Mouse (Mus musculus): ENCODE results near the gene Map2k3.
A peak's percentile ranks its signal among the peaks of the same experiment; 100 is the strongest.

The Map2k3 gene

DNA sequence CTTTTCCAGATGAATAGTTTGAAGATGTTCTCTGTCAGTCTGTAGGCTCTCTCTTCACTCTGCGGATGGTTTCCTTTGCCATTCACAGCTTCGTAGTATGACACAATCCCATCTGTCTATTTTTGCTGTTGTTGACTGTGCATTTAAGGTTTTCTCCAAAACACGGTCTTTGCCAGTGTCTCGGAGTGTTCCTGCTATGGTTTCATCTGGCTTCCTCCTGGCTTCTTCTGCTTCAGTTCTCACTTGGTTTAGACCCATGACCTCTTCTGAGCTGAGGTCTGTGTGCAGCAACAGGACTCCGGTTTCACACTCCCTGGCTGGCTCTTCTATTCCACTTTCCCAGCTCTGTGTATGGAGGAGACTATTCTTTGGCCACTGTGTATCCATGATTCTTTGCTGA, 30.9 kb downstream of the Map2k3 start:
- DNase-seq, result no peak

DNA sequence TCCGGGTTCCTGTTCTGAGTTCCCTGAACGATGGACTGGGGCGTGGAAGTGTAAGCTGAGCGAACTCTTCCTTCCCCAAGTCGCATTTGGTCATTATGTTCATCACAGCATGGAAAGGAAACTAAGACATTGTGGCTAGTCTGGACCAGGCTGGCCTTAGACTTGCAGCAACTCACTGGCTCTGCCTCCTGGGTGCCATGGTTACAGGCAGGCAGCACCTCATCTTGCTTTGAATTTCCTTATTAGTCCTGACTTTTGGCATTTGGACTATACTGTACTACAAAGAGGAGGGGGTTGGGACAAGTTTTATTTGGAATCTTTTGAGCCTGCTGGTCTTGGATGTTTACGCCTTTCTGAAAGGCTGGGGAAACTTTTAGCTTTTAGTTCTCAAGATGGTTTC, 35.1 kb downstream of the Map2k3 start:
- DNase-seq, result peak; percentile 19

DNA sequence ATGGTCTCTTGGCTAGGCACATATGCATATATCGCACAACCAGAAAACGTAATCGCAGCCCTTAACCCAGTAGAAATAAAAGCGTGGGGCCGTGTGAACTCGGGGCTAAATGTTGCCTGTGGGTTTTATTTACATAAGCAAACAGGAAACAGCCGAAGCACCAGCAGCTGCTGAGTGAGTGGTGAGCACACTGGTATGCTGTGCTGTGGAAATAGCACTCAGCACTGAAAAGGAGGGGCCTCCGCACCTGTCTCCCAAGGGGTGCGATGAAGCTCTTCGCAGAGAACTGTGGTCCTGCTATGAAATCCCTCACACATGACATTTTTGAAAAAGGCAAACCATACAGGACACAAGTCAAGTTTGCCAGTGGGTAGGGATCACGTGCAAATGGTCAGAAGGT, 43.3 kb downstream of the Map2k3 start:
- DNase-seq, result no peak

DNA sequence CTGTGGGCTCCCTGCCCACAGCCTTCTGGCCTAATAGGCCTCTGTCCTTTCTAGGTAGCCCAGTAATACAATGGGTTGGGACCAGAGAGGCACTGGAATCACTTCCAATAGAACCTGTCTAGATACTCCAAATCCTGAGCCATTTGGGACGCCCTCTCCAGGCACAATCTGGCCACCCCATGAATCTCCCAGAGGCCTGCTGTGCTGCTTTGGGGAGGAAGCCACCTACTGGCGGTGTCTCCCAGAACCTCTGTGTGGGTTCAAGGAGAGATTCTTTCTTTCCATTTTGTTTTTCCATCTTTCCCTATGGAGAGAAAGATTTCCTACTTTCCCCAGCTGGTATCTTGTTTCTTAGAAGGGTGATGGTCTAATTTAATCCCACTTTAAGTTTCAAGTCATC, 44.4 kb downstream of the Map2k3 start:
- DNase-seq, result no peak

DNA sequence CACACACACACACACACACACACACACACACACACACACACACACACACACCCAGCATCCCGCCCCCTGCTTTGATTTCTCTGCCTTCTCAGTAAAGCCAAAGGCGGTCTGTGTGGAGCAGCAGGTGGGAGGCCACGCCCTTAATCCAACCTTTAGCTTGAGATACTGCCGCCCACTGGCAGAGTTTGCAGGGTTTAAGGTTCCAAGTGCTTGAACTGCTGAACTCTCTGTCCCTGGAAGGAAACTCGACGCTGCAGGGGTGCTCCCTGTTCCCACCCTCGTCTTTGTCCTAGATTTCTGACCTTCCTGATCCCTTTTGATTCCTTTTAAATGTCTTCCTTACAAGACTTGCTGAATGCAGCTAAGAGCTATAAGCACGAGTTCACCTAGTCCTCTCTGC, 44.9 kb downstream of the Map2k3 start:
- DNase-seq, result peak; percentile 43

DNA sequence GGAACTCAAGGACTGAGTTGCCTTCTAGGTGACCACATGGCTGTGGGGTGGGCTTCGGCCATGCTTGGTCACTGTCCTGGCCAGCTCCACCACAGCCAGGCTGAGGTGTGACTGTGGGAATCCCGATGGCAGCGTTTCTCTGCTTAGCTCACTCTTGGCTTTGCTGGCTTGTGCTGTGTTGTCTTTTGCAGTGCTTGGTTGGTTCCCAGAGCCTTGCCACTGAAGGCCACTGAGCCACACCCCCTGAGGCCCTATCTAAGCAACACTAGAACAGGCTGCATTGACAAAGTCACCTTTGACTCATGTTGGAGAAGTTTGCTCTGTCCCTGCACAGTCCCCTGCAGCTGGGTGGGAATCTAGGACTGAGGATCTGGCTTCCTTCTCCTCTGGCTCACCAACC, 45.3 kb downstream of the Map2k3 start:
- no peak for DNase-seq

DNA sequence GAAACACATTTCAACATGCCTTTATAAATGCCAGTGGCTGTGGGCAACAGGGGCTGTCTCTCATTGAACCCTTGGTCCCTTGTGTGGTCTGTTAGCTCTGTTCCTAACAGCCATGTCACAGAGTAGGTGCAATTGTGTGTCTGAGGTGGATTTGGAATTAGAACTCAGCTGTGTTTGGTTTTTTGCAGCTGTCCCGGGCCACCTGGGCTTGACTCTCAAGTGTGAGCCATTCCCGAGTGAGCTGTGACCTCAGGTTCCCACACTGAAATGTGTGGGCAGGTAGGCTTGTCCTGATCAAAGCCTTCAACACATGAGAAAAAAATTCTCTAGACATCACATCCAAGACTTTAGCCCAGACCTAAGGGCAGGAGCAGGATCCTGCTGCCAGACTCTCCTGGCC, 46.8 kb downstream of the Map2k3 start:
- no peak for DNase-seq

DNA sequence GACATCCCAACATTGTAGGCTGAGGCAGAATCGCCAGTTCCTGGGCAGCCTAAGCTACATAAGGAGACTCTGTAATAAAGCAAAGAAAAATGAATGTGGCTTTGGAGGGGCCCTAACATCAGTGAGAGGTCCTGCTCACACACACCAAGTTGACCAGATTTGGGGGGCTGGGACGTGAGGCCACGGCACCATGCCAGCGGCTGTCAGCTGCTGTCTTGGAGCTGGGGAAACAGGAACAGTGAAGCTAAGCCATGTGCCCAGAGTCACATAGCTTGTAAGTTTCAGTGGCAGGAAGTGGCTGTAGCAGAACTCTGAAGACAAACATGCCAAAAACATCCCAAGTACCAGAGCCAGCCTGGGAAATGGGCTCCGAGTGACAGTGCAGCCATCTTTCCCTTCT, 48.0 kb downstream of the Map2k3 start:
- DNase-seq, result no peak

DNA sequence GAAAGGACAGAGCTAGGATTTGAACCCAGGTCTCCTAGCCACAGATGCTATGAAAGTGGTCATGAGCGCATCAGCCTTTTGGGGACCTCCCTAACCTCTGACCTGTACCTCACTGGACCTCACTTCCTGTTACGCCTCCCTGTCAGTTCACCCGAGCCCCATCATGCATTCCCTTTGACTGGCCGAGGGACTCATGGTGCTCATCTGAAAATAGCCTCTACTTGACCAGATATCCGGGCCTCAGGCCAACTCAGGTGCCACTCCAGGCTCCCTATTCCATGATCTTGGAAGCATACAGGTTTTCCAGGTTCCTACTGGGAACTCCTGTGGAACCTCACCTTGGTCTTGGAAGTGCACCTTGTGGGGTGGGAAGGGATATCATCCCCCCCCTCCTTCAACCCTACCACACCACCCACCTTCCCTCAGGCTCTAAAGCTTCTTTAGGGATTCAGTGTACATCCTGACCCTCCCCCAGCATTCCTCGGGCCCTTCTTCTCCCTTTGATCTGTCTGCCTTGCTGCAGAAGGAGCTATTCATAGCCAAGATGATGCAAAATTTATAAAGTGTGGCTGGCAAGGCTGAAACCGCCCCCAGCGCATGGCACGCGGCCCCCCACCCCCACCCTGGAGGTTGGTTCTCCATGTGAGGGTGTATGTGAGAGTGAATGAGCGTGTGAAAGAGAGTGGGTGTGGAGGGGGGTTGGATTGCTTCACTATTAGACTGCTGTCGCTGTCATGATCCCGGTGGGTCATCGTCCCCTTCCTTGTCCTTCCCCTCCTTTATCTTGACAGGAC, 50.1 kb downstream of the Map2k3 start:
- DNase-seq, result peak; percentile 24

DNA sequence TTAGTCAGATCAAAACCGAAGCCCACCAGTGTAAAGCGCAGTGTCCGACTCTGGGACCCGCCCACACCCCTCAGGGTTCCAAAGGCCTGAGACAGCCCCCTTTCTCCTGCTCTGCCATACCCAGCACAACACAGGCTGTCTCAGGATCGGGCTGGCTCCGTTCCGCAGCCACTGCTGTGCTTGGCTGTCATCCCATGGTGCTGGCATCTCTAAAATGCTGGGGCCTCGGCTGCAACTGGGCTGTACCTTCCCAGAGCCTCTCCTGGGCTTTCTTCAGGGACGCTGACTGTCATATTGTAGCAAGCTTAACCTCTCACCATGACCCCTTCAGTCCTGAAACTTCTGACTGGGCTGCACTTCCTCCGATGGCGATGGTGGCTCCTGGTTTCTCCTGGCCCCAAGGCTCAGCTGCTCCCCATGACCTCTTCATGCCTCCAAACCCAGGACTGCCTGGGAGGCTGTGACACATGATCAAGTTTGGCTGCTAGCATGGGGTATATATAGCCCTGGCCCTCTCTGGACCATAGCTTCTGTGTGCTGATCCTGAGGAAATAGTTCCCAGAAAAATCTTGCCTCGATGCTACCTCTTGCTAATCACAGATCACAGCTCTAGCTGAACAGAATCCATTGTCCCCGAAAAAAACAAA, 53.2 kb downstream of the Map2k3 start:
- no peak for DNase-seq

DNA sequence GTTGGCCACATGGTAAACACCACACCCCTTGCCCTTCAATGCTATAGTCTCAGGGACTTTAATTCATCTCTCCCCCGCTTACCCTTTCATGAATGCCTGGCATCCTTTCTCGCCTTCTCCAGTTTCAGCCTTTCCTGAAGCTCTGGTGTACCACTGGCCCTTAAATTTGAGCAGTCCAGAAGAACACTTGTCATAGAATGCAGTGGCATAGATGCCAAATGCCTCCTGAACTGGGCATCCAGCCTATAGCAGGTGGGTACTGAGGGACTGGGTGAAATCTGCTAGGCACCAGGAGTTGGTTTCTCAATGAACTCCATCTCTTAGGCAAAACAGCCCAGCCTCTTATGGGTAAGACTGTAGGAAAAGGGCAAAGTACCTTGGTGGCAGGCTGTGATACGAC, 58.6 kb downstream of the Map2k3 start:
- no peak for DNase-seq

All from retina, postnatal 1 day (tissue).